Mouse (Mus musculus) hindbrain, embryonic 12.5 days (tissue): ENCODE results near the gene Epb41. TPM values are rescaled to one million over a fixed set of nuclear protein-coding genes. Genes with fewer than 3 reads are reported as not detected.

Experiments used
- ATAC-seq: fragments of 200-750 bp; cut with Nextera tagmentation; 2 replicates; pipeline ENCODE4 v1.8.0; 2017; ENCODE audit warnings: moderate TSS enrichment; ENCODE audit not compliant: low FRiP score
- H3K27ac ChIP-seq: fragments of 300-500 bp; sonication (generic); 2 replicates; pipeline ENCODE4 v1.5.1; 2016; ENCODE audit warnings: mild to moderate bottlenecking
- H3K27me3 ChIP-seq: fragments of 300-500 bp; sonication (generic); 2 replicates; pipeline ENCODE4 v1.6.1; 2016; ENCODE audit warnings: mild to moderate bottlenecking
- H3K36me3 ChIP-seq: fragments of 300-500 bp; sonication (generic); 2 replicates; pipeline ENCODE4 v1.6.1; 2016; ENCODE audit warnings: mild to moderate bottlenecking
- H3K4me1 ChIP-seq: fragments of 300-500 bp; sonication (generic); 2 replicates; pipeline ENCODE4 v1.6.1; 2016
- H3K4me2 ChIP-seq: fragments of 300-500 bp; sonication (generic); replicated peaks from 2 replicates; pipeline ENCODE4 v1.6.1; 2016; ENCODE audit warnings: mild to moderate bottlenecking
- H3K4me3 ChIP-seq: fragments of 300-500 bp; sonication (generic); 2 replicates; pipeline ENCODE4 v1.5.1; 2016; ENCODE audit warnings: mild to moderate bottlenecking
- H3K9ac ChIP-seq: fragments of 300-500 bp; sonication (generic); 2 replicates; pipeline ENCODE4 v1.6.1; 2016; ENCODE audit warnings: mild to moderate bottlenecking, moderate library complexity
- H3K9me3 ChIP-seq: fragments of 300-500 bp; sonication (generic); replicated peaks from 2 replicates; pipeline ENCODE4 v1.6.1; 2016; ENCODE audit warnings: mild to moderate bottlenecking
- WGBS: fragments of 180-500 bp; shearing (Covaris S2); methylation state at CpG from one replicate; pipeline ENCODE4 v1.1.7; 2016; 5-methylcytosine and 5-hydroxymethylcytosine counted together
- polyA plus RNA-seq: library from polyadenylated mRNA; unstranded; fragments of >200 nt; fragmentation: Nextera tagmentation; extraction: Ambion mirVana; gene quantifications from 2 replicates; pipeline ENCODE4 v1.2.1, GENCODE M21; 2016

The Epb41 gene
- polyA plus RNA-seq, 1 experiment from 2014 or later = 198 TPM

DNA sequence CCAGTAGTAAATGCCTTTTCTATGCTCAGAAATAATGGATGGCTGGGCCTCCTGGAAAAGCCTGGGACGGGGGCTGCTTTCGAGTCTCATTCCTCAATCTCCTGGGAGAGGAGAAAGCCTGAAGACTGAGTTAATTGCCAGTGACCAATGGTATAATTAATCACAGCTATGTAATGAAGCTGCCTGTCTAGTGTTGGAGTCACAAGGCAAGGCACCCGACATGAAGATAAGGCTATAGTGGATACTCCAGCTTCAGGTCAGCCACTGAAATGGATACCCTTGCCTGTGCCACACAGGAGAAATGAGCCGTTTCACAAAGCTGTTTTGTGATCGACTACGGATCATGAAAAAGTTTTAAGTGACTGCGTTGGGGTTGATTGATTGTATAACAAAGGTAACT, 37.1 kb downstream of the Epb41 start:
- no peaks in the 10 kb centered on the region for H3K36me3 ChIP-seq
- H3K9me3 ChIP-seq = no peaks in the 10 kb centered on the region
- no peaks in the 10 kb centered on the region for H3K27me3 ChIP-seq
- peak; percentile 38 for ATAC-seq
- no peak overlapping the region for H3K4me2 ChIP-seq
- H3K4me1 ChIP-seq = peaks cover 46% of the 10 kb centered on the region
- H3K4me3 ChIP-seq = no peak overlapping the region
- 35% methylated on average over 7 of the region's 7 CpGs for WGBS
- peak overlapping the region; percentile 73 for H3K27ac ChIP-seq
- no peak overlapping the region for H3K9ac ChIP-seq

DNA sequence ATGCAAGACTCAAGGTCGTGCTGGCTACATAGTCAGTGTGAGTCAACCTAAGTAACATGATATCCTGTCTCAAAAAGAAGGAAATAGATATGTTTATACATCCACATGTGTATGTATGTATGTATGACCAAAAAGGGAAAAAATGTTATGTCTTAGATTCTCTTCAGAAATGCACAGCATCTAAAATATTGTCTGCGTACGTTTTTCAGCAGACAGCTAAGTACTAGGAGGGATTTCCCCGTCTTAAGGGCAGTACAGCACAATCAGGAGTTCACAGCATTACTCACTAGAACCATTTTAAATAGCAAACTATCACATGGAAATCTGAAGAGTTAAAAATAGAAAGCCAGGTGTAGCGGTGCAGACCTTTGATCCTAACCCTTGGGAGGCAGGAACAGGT, 38.0 kb downstream of the Epb41 start:
- Histone ChIP-seq H3K9me3 (no peaks in the 10 kb centered on the region), H3K4me3 (no peak overlapping the region), H3K27ac (0 out of 2 replicates have a peak overlapping the region, but pooled peaks have one; percentile 73), H3K27me3 (no peaks in the 10 kb centered on the region), H3K9ac (no peak overlapping the region), H3K4me1 (peaks cover 47% of the 10 kb centered on the region), H3K36me3 (no peaks in the 10 kb centered on the region), H3K4me2 (no peak overlapping the region)
- WGBS = 86% methylated on average over 5 of the region's 5 CpGs
- no peak for ATAC-seq

DNA sequence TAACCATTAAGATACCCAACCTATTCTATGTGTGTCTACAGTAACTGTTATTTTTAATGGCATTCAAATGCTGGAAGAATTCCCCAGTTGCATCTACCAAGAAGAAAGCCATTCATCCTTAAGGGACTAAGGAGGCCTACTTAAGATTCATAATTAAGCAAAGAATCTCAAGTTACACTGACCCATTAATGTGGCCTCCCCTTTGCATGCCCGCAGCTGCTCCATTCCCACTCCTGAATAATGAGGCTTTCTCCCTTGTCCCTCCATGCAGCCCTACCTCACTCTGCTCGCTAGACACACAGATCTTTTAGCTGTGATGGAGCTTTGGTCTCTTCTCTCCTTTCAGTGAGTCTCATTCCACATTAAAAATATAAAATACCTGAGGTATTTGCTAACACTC, 40.9 kb downstream of the Epb41 start:
- H3K4me3 ChIP-seq = no peak overlapping the region
- no peak overlapping the region for H3K9ac ChIP-seq
- no peaks in the 10 kb centered on the region for H3K36me3 ChIP-seq
- H3K27me3 ChIP-seq = no peaks in the 10 kb centered on the region
- peak overlapping the region; percentile 74 for H3K27ac ChIP-seq
- no peaks in the 10 kb centered on the region for H3K9me3 ChIP-seq
- H3K4me1 ChIP-seq = peaks cover 51% of the 10 kb centered on the region
- peak; percentile 80 for ATAC-seq
- H3K4me2 ChIP-seq = no peak overlapping the region
- 29% methylated on average over 2 of the region's 2 CpGs for WGBS

DNA sequence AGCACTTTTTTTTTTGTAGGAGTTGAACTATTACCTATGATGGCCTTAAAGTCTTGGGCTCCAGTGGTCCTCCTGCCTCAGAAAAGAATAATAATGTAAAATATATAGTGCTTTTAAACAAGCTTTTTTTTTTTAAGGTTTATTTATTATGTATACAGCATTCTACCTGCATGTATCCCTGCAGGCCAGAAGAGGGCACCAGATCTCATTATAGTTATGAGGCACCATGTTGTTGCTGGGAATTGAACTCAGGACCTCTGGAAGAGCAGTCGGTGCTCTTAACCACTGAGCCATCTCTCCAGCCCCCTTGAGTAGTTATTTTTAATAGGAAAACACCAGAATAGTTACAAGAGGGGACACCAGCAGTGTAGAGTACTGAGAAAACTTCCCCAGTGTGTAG, 41.9 kb downstream of the Epb41 start:
- Histone ChIP-seq H3K4me2 (no peak overlapping the region), H3K4me3 (no peak overlapping the region), H3K9ac (no peak overlapping the region), H3K9me3 (no peaks in the 10 kb centered on the region), H3K27ac (peak overlapping the region; percentile 76), H3K27me3 (no peaks in the 10 kb centered on the region), H3K36me3 (no peaks in the 10 kb centered on the region), H3K4me1 (peaks cover 46% of the 10 kb centered on the region)
- 85% methylated on average over 1 of the region's 1 CpGs for WGBS
- no peak for ATAC-seq

DNA sequence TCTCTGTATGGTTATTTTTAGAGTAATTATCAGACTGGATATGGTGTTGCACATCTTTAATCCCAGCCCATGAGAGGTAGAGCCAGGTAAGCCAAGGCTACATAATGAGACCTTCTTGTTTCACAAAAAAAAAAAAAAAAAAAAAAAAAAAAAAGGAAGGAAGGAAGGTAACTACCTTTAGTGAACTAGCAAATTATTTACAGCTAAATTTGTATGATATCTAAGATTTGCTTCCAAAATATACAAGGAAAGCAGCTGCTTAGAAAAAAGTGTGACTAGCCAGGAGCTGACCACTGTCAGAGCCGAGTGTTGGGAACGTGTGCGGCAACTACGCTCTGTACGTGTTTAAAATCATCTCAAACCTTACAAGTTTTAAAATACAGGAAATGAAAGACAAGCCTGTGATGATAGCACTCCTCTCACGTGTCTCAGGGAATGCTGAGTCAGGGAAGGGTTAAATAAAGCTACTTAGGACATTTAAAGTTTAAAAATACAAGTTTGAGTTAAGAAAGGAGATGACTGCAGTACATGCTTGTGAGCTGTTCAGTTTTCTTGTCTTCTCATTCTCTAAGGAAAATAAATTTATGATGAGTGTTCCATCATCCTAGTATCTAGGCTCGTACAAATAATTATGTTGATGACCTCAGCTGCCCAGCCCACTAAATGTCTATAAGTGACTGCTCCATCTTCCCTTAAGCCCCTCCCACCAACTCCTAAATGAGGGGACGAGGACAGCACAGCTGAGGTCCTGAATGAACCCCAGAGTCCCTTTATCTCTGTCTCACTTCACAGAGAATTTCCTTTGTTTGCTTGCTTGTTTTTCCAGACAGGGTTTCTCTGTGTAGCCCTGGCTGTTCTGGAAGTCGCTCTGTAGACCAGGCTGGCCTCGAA, 45.0 kb downstream of the Epb41 start:
- H3K27ac ChIP-seq = peak overlapping the region; percentile 72
- H3K27me3 ChIP-seq = no peaks in the 10 kb centered on the region
- H3K4me3 ChIP-seq = no peak overlapping the region
- peak; percentile 52; the same call in 1 of the 2 replicates for ATAC-seq
- 54% methylated on average over 10 of the region's 10 CpGs for WGBS
- H3K4me2 ChIP-seq = no peak overlapping the region
- no peaks in the 10 kb centered on the region for H3K36me3 ChIP-seq
- peaks cover 34% of the 10 kb centered on the region for H3K4me1 ChIP-seq
- H3K9ac ChIP-seq = no peak overlapping the region
- H3K9me3 ChIP-seq = no peaks in the 10 kb centered on the region

DNA sequence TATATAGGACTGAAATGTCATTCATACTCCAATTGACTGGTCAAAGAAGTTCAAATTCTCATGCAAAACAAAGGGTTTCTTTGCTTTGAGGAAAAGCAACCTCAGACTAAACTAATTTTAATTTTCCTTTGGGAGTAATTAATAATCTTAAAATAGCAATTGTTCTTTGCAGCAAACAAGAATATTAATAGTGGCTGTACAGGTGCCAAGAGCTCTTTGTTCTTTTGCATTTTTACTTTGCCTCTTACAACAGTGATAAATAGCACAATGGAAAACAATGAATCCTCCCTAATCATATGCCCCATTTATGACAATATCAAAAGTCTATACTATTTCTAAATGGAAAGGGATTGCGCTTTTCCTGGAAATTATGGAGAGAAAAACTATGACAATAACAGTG, 47.3 kb downstream of the Epb41 start:
- no peak overlapping the region for H3K4me3 ChIP-seq
- no peaks in the 10 kb centered on the region for H3K27me3 ChIP-seq
- no peaks in the 10 kb centered on the region for H3K9me3 ChIP-seq
- no peaks in the 10 kb centered on the region for H3K36me3 ChIP-seq
- no peak overlapping the region for H3K27ac ChIP-seq
- H3K9ac ChIP-seq = no peak overlapping the region
- 89% methylated on average over 1 of the region's 1 CpGs for WGBS
- peaks cover 26% of the 10 kb centered on the region for H3K4me1 ChIP-seq
- H3K4me2 ChIP-seq = no peak overlapping the region
- no peak for ATAC-seq

DNA sequence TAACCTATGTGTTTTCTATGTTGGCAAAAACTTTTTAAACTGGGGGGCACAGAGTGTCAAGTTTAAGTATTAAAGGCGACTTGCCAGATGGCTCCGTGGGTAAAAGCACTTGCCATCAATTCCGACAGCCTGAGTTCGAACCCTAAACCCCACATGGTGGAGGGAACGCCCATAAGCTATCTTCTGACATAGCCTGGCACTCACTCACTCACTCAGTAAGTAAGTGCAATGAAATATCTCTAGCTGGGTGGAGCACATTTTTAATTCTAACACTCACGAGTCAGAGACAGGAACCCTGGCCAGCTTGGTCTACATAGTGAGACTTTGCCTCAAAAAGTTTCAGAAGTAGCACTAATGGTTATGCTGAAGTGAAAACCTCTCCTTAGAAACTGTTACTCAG, 48.0 kb downstream of the Epb41 start:
- Histone ChIP-seq H3K27me3 (no peaks in the 10 kb centered on the region), H3K4me3 (no peak overlapping the region), H3K4me1 (peaks cover 23% of the 10 kb centered on the region), H3K27ac (no peak overlapping the region), H3K4me2 (no peak overlapping the region), H3K9ac (no peak overlapping the region), H3K36me3 (no peaks in the 10 kb centered on the region), H3K9me3 (no peaks in the 10 kb centered on the region)
- ATAC-seq = no peak
- WGBS = 87% methylated on average over 6 of the region's 6 CpGs

DNA sequence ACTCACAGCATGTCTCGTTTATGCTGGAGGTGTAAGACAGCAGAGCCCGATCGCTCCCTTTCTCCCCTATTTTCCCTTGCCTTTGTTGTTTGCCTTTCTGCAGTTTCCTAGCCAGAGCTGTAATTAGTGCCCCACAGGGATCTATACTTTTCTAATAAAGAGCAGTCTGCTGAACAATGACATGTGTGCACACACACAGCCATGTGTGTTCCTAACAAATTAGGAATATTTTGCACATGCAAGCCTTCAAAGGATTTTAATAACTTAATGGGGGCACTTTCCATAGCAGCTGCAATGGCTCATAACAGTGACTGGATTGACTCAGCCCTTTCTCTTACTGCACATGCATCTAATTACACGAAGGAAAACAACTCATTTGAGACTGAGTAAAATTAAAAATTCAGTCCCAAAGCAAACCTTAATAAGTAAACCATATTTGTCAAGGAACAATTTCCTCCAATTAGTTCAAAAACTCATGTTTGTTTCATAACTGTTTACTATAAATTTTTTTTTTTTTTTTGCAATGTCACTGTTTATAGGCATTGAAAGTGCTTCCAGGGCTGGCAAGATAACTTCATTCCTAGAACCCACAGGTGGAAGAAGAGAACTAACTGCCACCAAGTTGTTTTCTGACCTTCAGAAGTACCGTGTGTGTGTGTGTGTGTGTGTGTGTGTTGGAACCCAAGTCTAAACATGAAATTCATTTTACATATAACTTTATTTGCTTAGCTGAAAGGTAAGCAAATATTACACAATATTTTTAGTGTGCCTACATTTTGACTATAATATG, 49.2 kb downstream of the Epb41 start:
- ATAC-seq = no peak
- no peak overlapping the region for H3K4me2 ChIP-seq
- no peaks in the 10 kb centered on the region for H3K9me3 ChIP-seq
- no peak overlapping the region for H3K4me3 ChIP-seq
- H3K27me3 ChIP-seq = no peaks in the 10 kb centered on the region
- H3K9ac ChIP-seq = no peak overlapping the region
- WGBS = 30% methylated on average over 5 of the region's 5 CpGs
- H3K36me3 ChIP-seq = no peaks in the 10 kb centered on the region
- peaks cover 15% of the 10 kb centered on the region for H3K4me1 ChIP-seq
- peak overlapping the region; percentile 46 for H3K27ac ChIP-seq

DNA sequence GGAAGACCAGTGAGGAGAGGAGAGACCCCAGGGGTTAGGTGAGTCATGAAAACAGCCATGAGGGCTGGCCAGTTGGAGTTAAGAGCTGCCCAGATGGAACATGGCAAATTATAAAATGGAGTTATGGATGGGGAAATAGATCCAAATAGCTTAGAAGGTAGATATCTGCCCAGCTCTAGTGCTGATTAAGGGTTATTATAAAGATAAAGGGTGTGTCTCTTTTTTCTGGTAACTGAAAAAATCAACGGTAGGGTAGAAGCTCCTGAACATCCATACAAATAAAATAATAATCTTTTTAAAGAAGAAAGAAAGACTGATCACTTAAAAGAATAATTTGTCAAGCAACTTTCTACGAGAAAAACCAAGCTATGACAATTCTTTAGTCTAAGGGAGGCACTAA, 49.9 kb downstream of the Epb41 start:
- Histone ChIP-seq H3K4me1 (peaks cover 13% of the 10 kb centered on the region), H3K9me3 (no peaks in the 10 kb centered on the region), H3K27ac (peak overlapping the region; percentile 46), H3K27me3 (no peaks in the 10 kb centered on the region), H3K36me3 (no peaks in the 10 kb centered on the region), H3K4me3 (no peak overlapping the region), H3K9ac (no peak overlapping the region), H3K4me2 (no peak overlapping the region)
- no peak for ATAC-seq
- WGBS = 79% methylated on average over 2 of the region's 2 CpGs

DNA sequence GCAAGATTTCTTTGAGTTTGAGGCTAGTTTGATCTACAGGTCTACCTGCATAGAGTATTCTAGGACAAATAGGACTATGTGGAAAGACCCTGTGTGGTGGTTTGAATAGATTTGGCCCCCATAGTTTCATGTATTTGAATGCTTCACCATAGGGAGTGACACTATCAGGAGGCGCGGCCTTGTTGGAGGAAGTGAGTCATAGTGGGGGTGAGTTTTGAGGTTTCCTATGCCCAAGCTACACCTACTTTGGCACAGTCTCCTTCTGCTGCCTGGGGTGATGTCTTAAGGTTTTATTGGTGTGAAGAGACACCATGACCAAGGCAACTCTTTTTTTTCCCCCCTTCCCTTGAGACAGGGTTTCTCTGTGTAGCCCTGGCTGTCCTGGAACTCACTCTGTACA, 51.3 kb downstream of the Epb41 start:
- Histone ChIP-seq H3K9ac (no peak overlapping the region), H3K4me2 (no peak overlapping the region), H3K36me3 (no peaks in the 10 kb centered on the region), H3K4me1 (peaks cover 14% of the 10 kb centered on the region), H3K27ac (no peak overlapping the region), H3K27me3 (no peaks in the 10 kb centered on the region), H3K9me3 (no peaks in the 10 kb centered on the region), H3K4me3 (no peak overlapping the region)
- 100% methylated on average over 2 of the region's 2 CpGs for WGBS
- ATAC-seq = no peak

DNA sequence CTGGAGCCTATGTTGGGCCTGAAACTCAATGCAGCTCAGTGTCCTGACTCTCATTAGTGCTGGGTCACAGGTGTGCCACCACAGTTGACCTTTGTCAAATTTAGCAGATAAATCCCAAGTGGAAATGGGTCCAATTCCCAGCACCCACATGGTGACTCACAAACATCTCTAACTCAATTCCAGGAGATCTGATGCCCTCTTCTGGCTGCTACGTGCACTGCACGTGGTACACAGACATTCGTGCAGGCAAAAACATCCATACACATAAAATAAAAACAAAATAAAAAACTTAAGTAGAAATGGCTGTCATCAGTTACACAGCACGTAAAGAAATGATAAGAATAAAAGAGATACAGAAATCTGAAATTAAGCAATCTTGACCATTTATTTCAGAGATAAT, 52.5 kb downstream of the Epb41 start:
- Histone ChIP-seq H3K4me3 (no peak overlapping the region), H3K27ac (no peak overlapping the region), H3K4me2 (no peak overlapping the region), H3K9me3 (no peaks in the 10 kb centered on the region), H3K27me3 (no peaks in the 10 kb centered on the region), H3K4me1 (peaks cover 21% of the 10 kb centered on the region), H3K36me3 (no peaks in the 10 kb centered on the region), H3K9ac (no peak overlapping the region)
- ATAC-seq = no peak
- WGBS = 95% methylated on average over 4 of the region's 4 CpGs

DNA sequence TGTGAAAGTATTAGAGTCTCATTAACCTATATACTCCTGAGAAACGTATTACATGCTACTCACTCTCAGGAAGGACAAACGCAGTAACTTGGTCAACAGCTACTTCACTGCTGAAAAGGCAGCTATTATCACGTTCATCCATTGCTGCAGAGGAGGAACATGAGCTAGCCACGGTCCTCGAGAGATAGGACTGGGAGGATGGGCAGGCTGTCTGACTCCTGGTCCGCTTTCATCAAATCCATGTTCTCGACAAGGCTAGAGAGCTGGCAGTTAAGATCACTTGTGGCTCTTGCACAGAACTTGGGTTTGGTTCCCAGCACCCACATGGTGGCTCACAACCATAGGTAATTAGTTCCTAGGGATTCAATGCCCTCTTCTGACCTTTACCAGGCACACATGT, 53.2 kb downstream of the Epb41 start:
- Histone ChIP-seq H3K9me3 (no peaks in the 10 kb centered on the region), H3K4me1 (peaks cover 21% of the 10 kb centered on the region), H3K27me3 (no peaks in the 10 kb centered on the region), H3K9ac (no peak overlapping the region), H3K4me3 (no peak overlapping the region), H3K36me3 (no peaks in the 10 kb centered on the region), H3K27ac (no peak overlapping the region), H3K4me2 (no peak overlapping the region)
- WGBS = 91% methylated on average over 7 of the region's 7 CpGs
- ATAC-seq = no peak
